Mouse (Mus musculus): Measurements from ENCODE around the gene Cldn8. TPM values are rescaled to one million over a fixed set of nuclear protein-coding genes. Genes with fewer than 3 reads are reported as not detected.

Gene Cldn8
- polyA plus RNA-seq (2012; rRNA removed; ENCODE audit: low replicate concordance): 0.10 and 6.5 TPM in 2 replicates

GRCm38 (mm10) chr16:88563045-88563913 lies at the start of gene Cldn8:
Gene Cldn8 (minus strand): TSS chr16:88563183.

GRCm38 (mm10) chr16:88611922-88612321 lies 48.9 kb upstream of the Cldn8 start, which contains the start of gene Krtap24-1:
Gene Krtap24-1 (minus strand): TSS chr16:88612279.

Other genes starting within 250 kb of the Cldn8 start
- not detected in 2 replicates for gene Cldn17, start 56.2 kb downstream of the Cldn8 start, polyA plus RNA-seq (2012; rRNA removed; ENCODE audit: low replicate concordance)
- gene Krtap24-1, start 49.1 kb upstream of the Cldn8 start, polyA plus RNA-seq (2012; rRNA removed; ENCODE audit: low replicate concordance): not detected in 2 replicates
- gene 2310079G19Rik, start 64.5 kb upstream of the Cldn8 start, polyA plus RNA-seq (2012; rRNA removed; ENCODE audit: low replicate concordance): not detected in 2 replicates
- not detected in 2 replicates for gene Krtap26-1, start 84.6 kb upstream of the Cldn8 start, polyA plus RNA-seq (2012; rRNA removed; ENCODE audit: low replicate concordance)
- gene Krtap27-1, start 108.5 kb upstream of the Cldn8 start, polyA plus RNA-seq (2012; rRNA removed; ENCODE audit: low replicate concordance): not detected in 2 replicates
- not detected in 2 replicates for gene 2310061N02Rik, start 144.8 kb upstream of the Cldn8 start, polyA plus RNA-seq (2012; rRNA removed; ENCODE audit: low replicate concordance)
- not detected in 2 replicates for gene Krtap13-1, start 165.7 kb upstream of the Cldn8 start, polyA plus RNA-seq (2012; rRNA removed; ENCODE audit: low replicate concordance)
- gene Krtap13, start 188.5 kb upstream of the Cldn8 start, polyA plus RNA-seq (2012; rRNA removed; ENCODE audit: low replicate concordance): not detected in 2 replicates
- not detected in 2 replicates for gene 2310034C09Rik, start 195.7 kb upstream of the Cldn8 start, polyA plus RNA-seq (2012; rRNA removed; ENCODE audit: low replicate concordance)
- gene 2310057N15Rik, start 211.0 kb upstream of the Cldn8 start, polyA plus RNA-seq (2012; rRNA removed; ENCODE audit: low replicate concordance): not detected in 2 replicates
- not detected in 2 replicates for gene Gm5965, start 214.7 kb upstream of the Cldn8 start, polyA plus RNA-seq (2012; rRNA removed; ENCODE audit: low replicate concordance)
- not detected in 2 replicates for gene Gm20741, start 249.0 kb upstream of the Cldn8 start, polyA plus RNA-seq (2012; rRNA removed; ENCODE audit: low replicate concordance)

Data from subcutaneous adipose tissue, adult 2 months (tissue).